Mouse (Mus musculus) left cerebral cortex, postnatal 36 days (tissue): ENCODE results near the gene Gm26602. TPM values are rescaled to one million over a fixed set of nuclear protein-coding genes. Genes with fewer than 3 reads are reported as not detected.
"Not testable (repeated sequence)": the region's sequence is repeated elsewhere in the genome, so short reads cannot be mapped to it uniquely, and the experiment has no call there.

ENCODE experiments used
- DNase-seq, 2 experiments: peaks; one replicate each; pipeline ENCODE4 v3.0.0; 2021 to 2022; ENCODE audit warnings: low spot score in 2 of 2, mixed read lengths in 1 of 2
- intact Hi-C: fragments of 180-260 bp; cut with DNase I; formaldehyde crosslinking; loops from one replicate; pipeline ENCODE4 v1.15.1; 2025
- total RNA-seq, 2 experiments: library from RNA; stranded (reverse); gene quantifications; 2 replicates each; pipeline ENCODE4 v1.2.3; 2021

Gene Gm26602
- total RNA-seq, 2 experiments from 2014 or later = not detected

DNA sequence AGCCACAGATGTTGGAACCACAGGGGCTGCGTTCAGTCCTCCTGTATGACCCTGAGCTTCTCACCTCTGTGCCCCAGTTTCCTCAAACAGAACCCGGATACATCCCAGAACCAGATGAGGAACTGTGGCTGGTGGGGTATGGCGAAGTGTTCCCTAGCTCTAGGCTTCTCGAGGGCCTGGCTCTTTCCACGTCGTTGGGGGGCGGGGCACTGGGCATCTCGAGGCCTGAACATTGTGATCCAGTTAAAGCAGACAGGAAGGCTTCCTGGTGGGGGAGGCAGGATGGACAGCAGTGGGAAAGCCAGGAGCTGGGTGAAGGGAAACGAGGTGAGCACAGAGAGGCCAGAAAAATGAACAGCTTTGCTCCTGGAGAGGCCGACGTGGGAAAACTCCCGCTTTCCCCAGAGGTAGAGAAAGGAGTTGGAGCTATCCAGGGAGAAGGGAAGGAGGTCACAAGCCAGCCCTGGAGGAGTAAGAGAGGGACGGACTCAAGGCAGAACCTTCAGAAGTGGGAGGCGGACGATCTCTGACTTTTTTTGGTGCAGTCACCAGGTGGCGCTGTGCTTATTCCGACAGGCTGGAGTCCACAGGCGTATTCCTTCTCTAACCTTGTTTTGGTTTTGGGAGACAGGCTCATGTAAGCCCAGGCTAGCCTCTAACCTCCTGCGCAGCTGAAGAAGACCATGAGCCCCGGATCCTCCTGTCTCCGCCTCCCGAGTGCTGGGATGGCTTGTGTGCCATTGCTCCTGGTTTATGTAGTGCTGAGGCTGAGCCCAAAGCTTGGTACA, 27.2 kb upstream of the Gm26602 start:
- intact Hi-C loops = loop anchor here (5.0 kb wide), 2 partner anchors 39 to 51 kb away; partner anchors contain the start of gene R3hdm4
- peak; percentile 68 to 76 for DNase-seq

GRCm38 (mm10) chr10:79884446-79884845, 26.2 kb upstream of the Gm26602 start:
- intact Hi-C loops = loop anchor here (5.0 kb wide), 2 partner anchors 38 to 52 kb away; partner anchors contain the start of gene R3hdm4
- no peak for DNase-seq

GRCm38 (mm10) chr10:79884938-79885337, 25.7 kb upstream of the Gm26602 start:
- DNase-seq = not testable (repeated sequence)
- intact Hi-C loops = loop anchor here (5.0 kb wide), 2 partner anchors 37 to 53 kb away; partner anchors contain the start of gene R3hdm4

DNA sequence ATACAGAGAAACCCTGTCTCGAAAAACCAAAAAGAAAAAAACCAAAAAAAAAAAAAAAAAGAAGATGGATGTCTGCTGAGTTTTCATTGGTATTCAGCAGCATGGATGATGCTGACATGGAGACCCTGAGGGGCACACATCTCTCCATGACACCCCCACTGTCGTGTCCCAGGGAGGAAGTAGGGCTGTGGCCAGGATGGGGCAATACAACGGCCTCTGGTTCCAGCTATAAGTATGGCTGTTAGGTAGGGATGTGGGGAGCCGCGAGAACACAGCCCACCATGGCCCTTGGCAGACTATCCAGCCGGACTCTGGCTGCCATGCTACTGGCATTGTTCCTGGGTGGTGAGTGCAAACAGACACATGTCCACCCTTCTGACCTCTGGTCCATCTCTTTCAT, 24.6 kb upstream of the Gm26602 start, which contains the start of gene Elane:
TSS of gene Elane (plus strand) at position 194 of the 400 bp plus-strand sequence.
- intact Hi-C loops = no loop called here
- DNase-seq = no peak

DNA sequence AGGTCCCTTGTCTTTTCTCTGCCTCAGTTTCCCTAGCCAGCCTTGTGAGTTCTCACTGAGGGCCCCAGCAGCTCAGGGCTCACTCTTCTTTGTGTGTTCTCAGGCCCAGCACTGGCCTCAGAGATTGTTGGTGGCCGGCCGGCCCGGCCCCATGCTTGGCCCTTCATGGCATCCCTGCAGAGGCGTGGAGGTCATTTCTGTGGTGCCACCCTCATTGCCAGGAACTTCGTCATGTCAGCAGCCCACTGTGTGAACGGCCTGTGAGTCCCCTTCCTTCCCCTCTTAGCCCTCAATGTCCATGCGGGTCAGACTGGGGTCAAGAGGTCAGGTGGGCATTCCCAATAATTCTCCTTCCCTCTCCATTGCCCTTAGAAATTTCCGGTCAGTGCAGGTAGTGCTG, 24.0 kb upstream of the Gm26602 start:
- no peak for DNase-seq
- intact Hi-C loops = no loop called here

DNA sequence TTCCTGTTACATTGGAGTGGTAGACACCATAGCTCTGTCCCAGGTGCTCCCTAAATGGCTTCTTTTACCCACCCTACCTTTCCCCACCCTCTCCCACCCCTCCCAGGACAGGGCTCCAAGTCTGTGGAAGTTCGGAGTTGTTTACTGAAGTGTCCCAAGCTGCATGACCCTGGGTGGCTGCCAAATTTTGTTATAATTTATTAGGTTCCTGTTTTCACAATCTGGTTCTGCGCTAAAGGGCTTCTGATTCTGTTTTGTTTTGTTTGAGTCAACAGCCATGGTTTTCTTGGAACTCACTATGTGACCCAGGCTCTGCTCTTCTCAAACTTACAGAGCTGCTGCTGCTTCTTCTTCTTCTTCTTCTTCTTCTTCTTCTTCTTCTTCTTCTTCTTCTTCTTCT, 21.3 kb upstream of the Gm26602 start:
- no peak for DNase-seq
- intact Hi-C loops = no loop called here

DNA sequence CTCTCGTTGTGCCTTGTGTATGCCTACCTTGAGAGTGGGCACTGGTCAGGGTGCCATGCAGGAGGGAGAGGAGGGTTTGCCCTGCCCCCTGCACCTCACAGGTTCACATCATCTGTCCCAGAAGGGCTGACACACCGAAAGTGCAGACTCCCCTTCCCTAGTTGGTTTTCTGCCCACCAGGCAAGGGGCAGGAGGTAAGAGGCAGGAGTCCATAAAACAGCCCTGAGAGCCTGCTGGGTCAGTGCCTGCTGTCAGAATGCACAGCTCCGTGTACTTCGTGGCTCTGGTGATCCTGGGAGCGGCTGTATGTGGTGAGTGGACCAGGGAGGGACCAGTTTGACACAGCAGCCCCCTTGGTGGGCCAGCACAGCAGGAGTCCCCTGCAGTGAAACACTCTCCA, 20.0 kb upstream of the Gm26602 start, which contains the start of gene Cfd:
TSS of gene Cfd (plus strand) at position 184 of the 400 bp plus-strand sequence.
- DNase-seq = no peak
- intact Hi-C loops = loop anchor here (2.0 kb wide), 1 partner anchor 62 kb away; no protein-coding TSS in a partner anchor

GRCm38 (mm10) chr10:79892451-79893118, 18.1 kb upstream of the Gm26602 start:
- intact Hi-C loops = loop anchor here (2.0 kb wide), 1 partner anchor 32 kb away; no protein-coding TSS in a partner anchor
- DNase-seq = peak; percentile 64 to 73

DNA sequence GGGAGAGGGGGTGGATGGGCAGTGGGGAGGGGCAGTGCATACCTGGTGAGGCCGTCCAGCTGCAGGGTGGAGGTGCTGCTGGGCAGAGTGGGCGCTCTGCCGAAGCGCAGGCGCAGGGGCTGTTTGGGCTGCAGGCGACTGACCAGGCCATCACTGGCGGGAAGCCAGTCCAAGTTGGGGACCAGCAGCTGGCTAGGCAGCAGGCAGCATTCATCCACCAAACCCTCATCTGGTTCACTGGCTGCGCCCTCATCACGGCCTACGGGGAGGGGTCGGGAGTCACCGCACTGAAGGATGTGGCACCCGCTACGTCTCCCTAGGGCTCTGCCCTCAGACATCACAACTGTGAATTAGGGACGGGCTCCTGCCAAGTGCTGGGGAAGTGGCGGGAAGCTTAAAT, 14.3 kb upstream of the Gm26602 start:
- intact Hi-C loops = no loop called here
- no peak for DNase-seq

DNA sequence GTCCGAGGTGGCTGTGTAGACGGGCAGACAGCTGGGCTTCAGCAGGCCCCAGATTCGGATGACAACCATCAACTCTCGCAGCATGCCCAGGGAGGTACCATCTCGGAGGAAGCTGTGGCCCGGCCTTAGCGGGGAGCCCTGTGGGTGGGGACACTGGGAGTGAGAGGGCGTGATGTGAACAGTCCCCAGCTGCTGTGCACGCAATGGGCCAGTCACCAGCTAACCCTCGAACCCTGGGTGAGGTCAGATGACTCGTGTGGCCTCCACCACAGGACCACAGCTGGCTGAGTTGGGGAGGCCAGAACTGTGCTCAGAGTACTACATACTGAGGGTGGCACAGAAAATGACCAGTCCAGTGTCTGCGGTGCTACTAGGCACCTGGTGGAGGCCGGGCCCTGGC, 13.8 kb upstream of the Gm26602 start:
- no peak for DNase-seq
- intact Hi-C loops = no loop called here

DNA sequence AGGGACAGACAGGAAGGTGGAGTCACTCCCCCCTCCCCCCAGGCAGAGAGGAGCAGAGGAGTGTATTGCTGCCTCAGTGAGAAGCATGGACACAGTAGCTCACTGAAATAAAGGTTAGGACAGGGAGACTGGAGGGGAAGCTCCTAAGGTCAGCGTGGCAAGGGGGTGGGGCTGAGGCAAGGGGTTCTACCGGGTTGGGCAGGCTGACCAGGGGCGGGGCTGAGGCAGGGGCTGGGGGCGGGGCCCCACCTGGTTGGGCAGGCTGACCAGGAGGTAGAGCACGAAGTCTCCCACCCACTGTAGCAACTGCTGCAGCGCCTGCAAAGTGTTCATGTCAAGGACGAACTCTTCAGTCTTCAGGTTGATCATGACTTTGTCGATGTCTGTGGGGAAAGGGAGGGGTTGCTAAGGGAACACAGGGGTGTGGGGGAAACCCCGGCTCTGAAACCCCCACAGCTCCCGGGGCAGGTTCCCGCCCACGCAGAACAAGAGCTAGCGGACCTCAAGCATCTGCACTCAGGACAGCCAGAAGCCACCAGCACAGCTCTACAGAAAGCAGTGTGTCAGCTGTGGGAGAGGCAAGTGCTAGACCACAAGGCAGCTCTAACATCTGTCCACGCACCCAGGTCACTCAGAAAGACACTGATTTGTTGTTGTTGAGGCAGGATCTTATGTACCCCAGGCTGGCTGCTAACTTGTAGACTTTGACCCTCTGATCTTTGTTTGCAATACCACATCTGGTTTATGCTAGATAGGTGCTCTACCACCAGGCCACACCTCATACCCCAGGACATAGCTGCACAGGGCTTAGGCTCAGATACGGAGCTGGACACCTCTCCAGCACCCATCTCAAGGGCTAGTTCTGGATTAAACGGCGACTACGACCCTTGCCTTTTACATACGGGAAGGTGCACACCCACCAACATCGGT, 13.1 kb upstream of the Gm26602 start:
- intact Hi-C loops = no loop called here
- DNase-seq = no peak

- intact Hi-C loops = no loop called here
- DNase-seq = peak; percentile 83 to 86
Measured at GRCm38 (mm10) chr10:79900951-79901410, 9.7 kb upstream of the Gm26602 start.

- DNase-seq = no peak
- intact Hi-C loops = no loop called here
Measured at GRCm38 (mm10) chr10:79906712-79907111, 3.9 kb upstream of the Gm26602 start.

DNA sequence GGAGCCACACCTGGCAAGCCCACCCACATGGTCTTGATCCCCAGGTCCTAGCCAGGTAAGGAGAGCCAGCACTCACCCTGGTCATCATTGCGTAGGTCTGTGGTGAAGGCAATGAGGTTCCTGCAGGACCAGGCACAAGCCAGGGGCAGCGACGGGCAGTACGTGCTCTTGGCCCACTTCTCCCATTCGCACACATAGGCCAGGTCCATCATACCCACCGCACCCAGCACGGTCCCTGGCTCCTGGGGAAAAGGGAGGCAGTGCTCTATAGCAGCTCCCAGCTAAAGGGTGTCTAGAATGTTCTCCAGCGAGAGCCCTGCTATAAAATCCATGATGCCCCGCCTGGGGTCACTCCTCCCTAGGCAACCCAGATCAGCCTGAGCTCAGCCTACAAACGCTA, 3.2 kb upstream of the Gm26602 start:
- intact Hi-C loops = no loop called here
- no peak for DNase-seq

- intact Hi-C loops = no loop called here
- DNase-seq = peak; percentile 96
Measured at GRCm38 (mm10) chr10:79908167-79909091, 2.2 kb upstream of the Gm26602 start, which contains the start of gene Med16. Gene Med16 (minus strand): TSS chr10:79908923.

DNA sequence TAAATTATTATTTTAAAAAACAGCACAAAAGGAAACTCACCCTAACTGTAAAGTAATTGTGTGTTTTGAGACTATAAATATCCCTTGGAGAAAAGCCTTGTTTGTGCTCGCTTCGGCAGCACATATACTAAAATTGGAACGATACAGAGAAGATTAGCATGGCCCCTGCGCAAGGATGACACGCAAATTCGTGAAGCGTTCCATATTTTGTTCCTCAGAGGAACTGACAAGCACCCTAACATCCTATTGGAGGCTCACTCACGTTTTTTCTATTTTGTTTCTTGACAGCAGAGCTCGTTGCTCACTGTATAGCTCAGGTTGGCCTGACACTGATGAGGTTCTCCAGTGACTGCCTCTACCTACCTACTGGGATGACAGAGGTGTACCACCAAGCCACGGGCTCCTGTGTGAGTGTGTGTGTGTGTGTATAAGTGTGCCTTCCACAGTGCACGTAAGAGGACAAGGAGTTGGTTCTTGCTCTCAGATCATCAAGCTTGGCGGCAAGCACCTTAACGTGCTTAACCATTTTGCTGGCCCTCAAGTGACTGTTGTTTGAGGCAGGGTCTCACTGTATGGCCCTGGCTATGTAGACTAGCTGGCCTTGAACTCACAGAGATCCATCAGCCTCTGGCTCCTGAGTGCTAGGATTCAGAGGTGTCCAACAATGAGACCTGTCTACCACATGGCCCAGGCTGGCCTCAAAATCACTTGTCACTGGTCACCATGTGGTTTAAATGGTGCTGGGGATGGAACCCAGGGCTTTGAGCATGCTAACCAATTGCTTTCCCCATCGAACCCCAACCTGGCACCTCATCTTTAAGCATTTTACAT, 1.3 kb upstream of the Gm26602 start:
- intact Hi-C loops = no loop called here
- peak; percentile 47 to 62 for DNase-seq

- no peak for DNase-seq
- intact Hi-C loops = no loop called here
Measured at GRCm38 (mm10) chr10:79912412-79912811, 1.8 kb downstream of the Gm26602 start.
